Mouse (Mus musculus) WW6 (cell line): Measurements from ENCODE around the gene Nkx6-1.

Source experiments
- DNase-seq: peaks from one replicate; pipeline ENCODE4 v3.0.0-alpha.2; 2013; ENCODE audit warnings: low read depth, low spot score

Nkx6-1 gene

GRCm38 (mm10) chr5:101659411-101659971 is 5.3 kb downstream of the Nkx6-1 start:
- DNase-seq: no peak

DNA sequence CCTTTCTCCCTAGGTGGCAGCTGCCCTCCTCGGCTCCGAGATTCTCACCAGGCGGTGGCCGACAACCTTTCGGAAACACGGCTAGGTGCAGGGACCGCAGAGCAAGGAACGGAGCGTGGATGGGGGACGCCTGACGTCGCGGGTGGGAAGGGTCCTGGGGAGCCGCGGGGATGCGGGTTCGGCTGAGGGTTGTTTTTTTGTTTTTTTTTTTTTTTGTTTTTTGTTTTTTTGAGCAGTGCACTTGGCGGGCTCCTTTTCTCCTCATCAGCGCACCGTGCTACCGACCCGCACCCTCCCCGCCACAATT is 5.9 kb downstream of the Nkx6-1 start:
- no peak for DNase-seq

- DNase-seq: no peak
Observed at GRCm38 (mm10) chr5:101658188-101658983, 6.4 kb downstream of the Nkx6-1 start.

DNA sequence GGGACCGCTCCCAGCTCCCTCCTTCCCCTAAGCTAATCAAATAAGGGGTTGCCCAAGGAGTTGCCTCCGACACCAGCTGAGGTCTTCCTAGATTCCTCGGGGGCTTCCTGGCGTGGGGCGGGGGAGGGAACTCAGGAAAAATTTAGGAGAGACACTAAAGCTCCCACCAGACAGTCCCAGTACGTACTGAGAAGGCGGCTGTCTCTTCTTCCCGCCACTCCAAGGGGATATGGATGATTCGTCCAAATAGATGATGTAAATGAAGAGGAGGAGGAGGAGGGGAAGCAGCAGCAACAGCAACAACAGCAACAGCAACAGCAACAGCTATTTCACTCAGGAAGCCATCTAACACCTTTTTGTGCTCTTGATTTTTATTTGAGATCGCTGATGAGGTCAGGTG is 7.1 kb downstream of the Nkx6-1 start:
- no peak for DNase-seq

DNA sequence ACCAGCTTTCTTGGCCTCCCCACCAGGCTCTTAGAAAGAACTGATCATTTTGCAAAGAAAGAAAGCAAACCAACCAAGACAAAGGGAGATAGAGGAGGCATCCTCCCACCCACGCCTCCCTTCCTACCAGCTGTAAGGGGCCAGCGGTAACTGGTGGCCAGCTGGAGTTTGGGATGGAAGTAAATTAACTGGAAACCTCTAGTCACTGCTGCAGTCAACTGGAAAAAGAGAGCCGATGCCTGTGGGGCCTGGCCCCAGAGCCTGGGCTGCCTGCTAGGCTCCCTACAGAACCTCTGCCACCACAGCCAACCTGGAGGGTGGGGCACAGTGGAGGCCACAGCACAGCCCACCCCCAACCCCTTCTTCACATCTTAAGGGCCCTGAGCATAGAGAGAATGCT is 8.7 kb downstream of the Nkx6-1 start:
- DNase-seq: no peak

- no peak for DNase-seq
Observed at GRCm38 (mm10) chr5:101655418-101655817, 9.4 kb downstream of the Nkx6-1 start.

DNA sequence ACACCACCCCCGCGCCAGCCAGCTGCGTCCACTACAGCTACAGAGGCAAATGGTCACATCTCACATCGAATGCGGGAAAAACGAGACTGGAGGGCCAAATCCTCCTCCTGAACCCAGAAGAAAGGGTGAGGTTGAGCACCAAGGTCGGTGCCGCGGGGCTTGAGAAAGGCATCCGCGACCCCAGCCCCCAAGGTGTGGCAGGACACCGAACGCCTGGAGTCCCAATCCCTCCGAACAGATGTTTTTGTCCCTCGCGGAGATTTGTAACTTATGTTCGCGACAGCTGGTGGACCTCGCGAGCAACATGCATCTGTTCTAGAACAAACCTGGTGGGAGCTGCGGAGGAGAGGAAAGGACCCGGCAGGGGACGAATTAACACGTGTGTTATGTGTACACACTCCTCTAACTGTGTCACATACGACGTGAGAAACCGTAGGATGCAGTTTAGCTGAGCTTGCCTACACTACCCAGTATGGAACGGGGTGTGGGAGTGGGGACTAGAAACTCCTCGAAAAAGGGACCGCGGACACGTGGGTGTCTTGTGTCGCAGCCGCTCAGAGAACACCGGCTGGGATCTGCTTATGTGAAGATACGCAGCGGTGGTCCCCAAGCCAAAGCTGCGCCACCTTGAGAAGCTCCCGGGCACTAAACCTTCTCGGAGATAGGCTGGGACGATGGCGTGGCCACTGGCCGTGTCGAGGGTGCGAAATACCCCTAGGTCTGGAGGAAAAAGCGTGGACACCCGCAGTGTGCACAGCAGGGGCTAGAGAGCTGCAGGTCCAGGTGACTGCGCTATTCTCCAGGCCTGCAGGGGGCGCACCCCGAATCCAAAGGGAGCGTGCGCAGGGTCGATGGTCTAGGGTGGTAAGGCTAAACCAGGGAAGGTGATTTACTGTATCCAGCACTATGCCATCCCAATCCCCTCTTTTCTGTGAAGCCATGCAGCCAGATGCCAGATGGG is 16.8 kb downstream of the Nkx6-1 start:
- DNase-seq: no peak

- no peak for DNase-seq
Observed at GRCm38 (mm10) chr5:101646961-101647575, 17.7 kb downstream of the Nkx6-1 start.

DNA sequence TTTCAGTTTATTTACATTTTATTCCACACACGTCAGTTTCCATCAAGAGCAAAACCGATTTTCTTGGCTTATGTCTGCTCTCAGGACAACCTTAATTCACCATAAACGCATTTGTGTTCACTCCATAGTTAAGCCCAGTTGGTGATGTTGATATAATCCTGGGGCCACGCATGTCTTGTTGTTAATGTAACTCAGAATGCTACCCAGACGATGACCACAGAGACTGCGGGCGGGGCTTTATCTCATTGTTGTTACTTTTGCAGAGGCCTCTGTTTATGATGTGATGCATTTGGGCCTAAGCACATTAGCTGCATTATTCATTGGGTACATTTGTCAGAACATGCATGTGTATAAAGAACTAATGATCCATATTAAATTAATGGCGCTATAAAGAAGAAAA is 19.7 kb downstream of the Nkx6-1 start:
- no peak for DNase-seq

- no peak for DNase-seq
Observed at GRCm38 (mm10) chr5:101638101-101638500, 26.7 kb downstream of the Nkx6-1 start.
